Mouse (Mus musculus) intestine, embryonic 14.5 days (tissue): ENCODE measurements around the gene Kif21a. TPM values are rescaled to one million over a fixed set of nuclear protein-coding genes. Genes with fewer than 3 reads are reported as not detected.
A peak's percentile ranks its signal among the peaks of the same experiment; 100 is the strongest.

Experiments
- ATAC-seq: fragments of 200-750 bp; cut with Nextera tagmentation; replicated peaks from 2 replicates; pipeline ENCODE4 v1.8.0; 2017; ENCODE audit warnings: low read depth, moderate number of reproducible peaks, moderate TSS enrichment, moderate library complexity; ENCODE audit not compliant: low FRiP score, low TSS enrichment
- DNase-seq: peaks from one replicate; pipeline ENCODE4 v3.0.0-alpha.2; 2018; ENCODE audit warnings: low spot score
- H3K27ac ChIP-seq: fragments of 300-500 bp; sonication (generic); 2 replicates; pipeline ENCODE4 v1.5.1; 2014; ENCODE audit warnings: low read depth, mild to moderate bottlenecking, control low read depth
- H3K27me3 ChIP-seq: fragments of 300-500 bp; sonication (generic); replicated peaks from 2 replicates; pipeline ENCODE4 v1.6.1; 2014; ENCODE audit warnings: low read length, control low read depth; ENCODE audit not compliant: control insufficient read depth, insufficient read depth
- H3K36me3 ChIP-seq: fragments of 300-500 bp; sonication (generic); 2 replicates; pipeline ENCODE4 v1.6.1; 2014; ENCODE audit warnings: low read length, control low read depth; ENCODE audit not compliant: control insufficient read depth, insufficient read depth
- H3K4me1 ChIP-seq: fragments of 300-500 bp; sonication (generic); replicated peaks from 2 replicates; pipeline ENCODE4 v1.6.1; 2014; ENCODE audit warnings: low read length, control low read depth, mixed read lengths; ENCODE audit not compliant: control insufficient read depth, insufficient read depth
- H3K4me2 ChIP-seq: fragments of 300-500 bp; sonication (generic); 2 replicates; pipeline ENCODE4 v1.6.1; 2014; ENCODE audit warnings: low read length
- H3K4me3 ChIP-seq: fragments of 300-500 bp; sonication (generic); 2 replicates; pipeline ENCODE4 v1.5.1; 2014; ENCODE audit warnings: low read depth, low read length, control low read depth, mixed read lengths
- H3K9ac ChIP-seq: fragments of 300-500 bp; sonication (generic); 2 replicates; pipeline ENCODE4 v1.6.1; 2014; ENCODE audit warnings: mild to moderate bottlenecking, low read length
- H3K9me3 ChIP-seq: fragments of 300-500 bp; sonication (generic); 2 replicates; pipeline ENCODE4 v1.6.1; 2016; ENCODE audit warnings: low read length, control low read depth; ENCODE audit not compliant: control insufficient read depth
- WGBS: fragments of 180-500 bp; shearing (Covaris S2); extraction: QIAGEN DNeasy Blood & Tissue Kit; methylation state at CpG from one replicate; pipeline ENCODE4 v1.1.7; 2014; 5-methylcytosine and 5-hydroxymethylcytosine counted together
- polyA plus RNA-seq: library from polyadenylated mRNA; unstranded; fragments of >200 nt; fragmentation: Nextera tagmentation; extraction: Ambion mirVana; gene quantifications from 2 replicates; pipeline ENCODE4 v1.2.1, GENCODE M21; 2014

Kif21a gene
- polyA plus RNA-seq, 1 experiment from 2014 or later: 12.8 TPM

- Histone ChIP-seq H3K27ac (no peak overlapping the region), H3K4me1 (no peaks in the 10 kb centered on the region), H3K9ac (no peak overlapping the region), H3K9me3 (no peaks in the 10 kb centered on the region), H3K27me3 (no peaks in the 10 kb centered on the region), H3K4me3 (no peak overlapping the region), H3K4me2 (no peak overlapping the region), H3K36me3 (no peaks in the 10 kb centered on the region)
- ATAC-seq (0 out of 2 replicates have a peak, but pooled peaks have one; percentile 8), DNase-seq (no peak)
- WGBS: 68% methylated on average over 3 of the region's 3 CpGs
These were observed 7.2 kb upstream of the Kif21a start for GRCm38 (mm10) chr15:91056866-91057342.

GRCm38 (mm10) chr15:91056176-91056865 lies 6.6 kb upstream of the Kif21a start:
- ATAC-seq (no peak), DNase-seq (no peak)
- H3K4me3 ChIP-seq: no peak overlapping the region
- H3K9ac ChIP-seq: no peak overlapping the region
- no peaks in the 10 kb centered on the region for H3K9me3 ChIP-seq
- H3K36me3 ChIP-seq: no peaks in the 10 kb centered on the region
- no peak overlapping the region for H3K4me2 ChIP-seq
- WGBS: 55% methylated on average over 5 of the region's 5 CpGs
- H3K27me3 ChIP-seq: no peaks in the 10 kb centered on the region
- H3K27ac ChIP-seq: no peak overlapping the region
- H3K4me1 ChIP-seq: no peaks in the 10 kb centered on the region

- 2% methylated on average over 47 of the region's 47 CpGs for WGBS
- H3K27ac ChIP-seq: peak overlapping the region; percentile 78; the same call in 1 of the 2 replicates
- peak; percentile 59 for ATAC-seq
- H3K9ac ChIP-seq: peak overlapping the region; percentile 60
- H3K36me3 ChIP-seq: no peaks in the 10 kb centered on the region
- H3K27me3 ChIP-seq: no peaks in the 10 kb centered on the region
- H3K4me1 ChIP-seq: no peaks in the 10 kb centered on the region
- H3K4me2 ChIP-seq: peak overlapping the region; percentile 97
- DNase-seq: no peak
- no peaks in the 10 kb centered on the region for H3K9me3 ChIP-seq
- H3K4me3 ChIP-seq: peak overlapping the region; percentile 88
These were observed 725 bp downstream of the Kif21a start for GRCm38 (mm10) chr15:91048951-91049495.

GRCm38 (mm10) chr15:91047627-91048026 lies 2.1 kb downstream of the Kif21a start:
- no peak overlapping the region for H3K4me3 ChIP-seq
- H3K27ac ChIP-seq: no peak overlapping the region
- no peak for ATAC-seq
- H3K4me2 ChIP-seq: no peak overlapping the region
- no peak overlapping the region for H3K9ac ChIP-seq
- H3K9me3 ChIP-seq: no peaks in the 10 kb centered on the region
- DNase-seq: no peak
- no peaks in the 10 kb centered on the region for H3K27me3 ChIP-seq
- H3K4me1 ChIP-seq: no peaks in the 10 kb centered on the region
- 84% methylated on average over 11 of the region's 11 CpGs for WGBS
- H3K36me3 ChIP-seq: no peaks in the 10 kb centered on the region

GRCm38 (mm10) chr15:91046506-91046905 lies 3.2 kb downstream of the Kif21a start:
- Histone ChIP-seq H3K27me3 (no peaks in the 10 kb centered on the region), H3K36me3 (no peaks in the 10 kb centered on the region), H3K4me1 (no peaks in the 10 kb centered on the region), H3K9ac (no peak overlapping the region), H3K4me2 (no peak overlapping the region), H3K27ac (no peak overlapping the region), H3K9me3 (no peaks in the 10 kb centered on the region), H3K4me3 (no peak overlapping the region)
- WGBS: 68% methylated on average over 8 of the region's 8 CpGs
- DNase-seq: no peak
- ATAC-seq: no peak

- DNase-seq: no peak
- Histone ChIP-seq H3K9ac (no peak overlapping the region), H3K4me3 (no peak overlapping the region), H3K4me1 (no peaks in the 10 kb centered on the region), H3K27ac (no peak overlapping the region), H3K4me2 (no peak overlapping the region), H3K27me3 (no peaks in the 10 kb centered on the region), H3K9me3 (no peaks in the 10 kb centered on the region), H3K36me3 (no peaks in the 10 kb centered on the region)
- WGBS: 85% methylated on average over 4 of the region's 4 CpGs
- no peak for ATAC-seq
These were observed 6.5 kb downstream of the Kif21a start for GRCm38 (mm10) chr15:91043263-91043662.

GRCm38 (mm10) chr15:91038860-91039259 lies 10.9 kb downstream of the Kif21a start:
- Histone ChIP-seq H3K4me3 (no peak overlapping the region), H3K9ac (no peak overlapping the region), H3K4me2 (no peak overlapping the region), H3K9me3 (no peaks in the 10 kb centered on the region), H3K27ac (no peak overlapping the region), H3K4me1 (no peaks in the 10 kb centered on the region), H3K27me3 (no peaks in the 10 kb centered on the region), H3K36me3 (no peaks in the 10 kb centered on the region)
- DNase-seq: no peak
- no peak for ATAC-seq
- 83% methylated on average over 5 of the region's 5 CpGs for WGBS

- 71% methylated on average over 4 of the region's 4 CpGs for WGBS
- H3K27ac ChIP-seq: no peak overlapping the region
- no peak overlapping the region for H3K4me2 ChIP-seq
- no peaks in the 10 kb centered on the region for H3K36me3 ChIP-seq
- no peak overlapping the region for H3K4me3 ChIP-seq
- H3K27me3 ChIP-seq: no peaks in the 10 kb centered on the region
- no peaks in the 10 kb centered on the region for H3K4me1 ChIP-seq
- H3K9ac ChIP-seq: no peak overlapping the region
- no peak for DNase-seq
- H3K9me3 ChIP-seq: no peaks in the 10 kb centered on the region
- no peak for ATAC-seq
These were observed 15.7 kb downstream of the Kif21a start for GRCm38 (mm10) chr15:91034090-91034489.

- no peaks in the 10 kb centered on the region for H3K9me3 ChIP-seq
- no peaks in the 10 kb centered on the region for H3K4me1 ChIP-seq
These were observed 16.2 kb downstream of the Kif21a start for GRCm38 (mm10) chr15:91033529-91033928.

More at GRCm38 (mm10) chr15:91033529-91033928, 16.2 kb downstream of the Kif21a start:
- no peak overlapping the region for H3K4me3 ChIP-seq
- H3K4me2 ChIP-seq: no peak overlapping the region
- no peaks in the 10 kb centered on the region for H3K36me3 ChIP-seq
- no peaks in the 10 kb centered on the region for H3K27me3 ChIP-seq
- 65% methylated on average over 6 of the region's 6 CpGs for WGBS
- H3K27ac ChIP-seq: no peak overlapping the region
- H3K9ac ChIP-seq: no peak overlapping the region
- DNase-seq: no peak
- no peak for ATAC-seq
